Mouse (Mus musculus) liver, postnatal 0 days (tissue): ENCODE data around the gene Foxe1. TPM values are rescaled to one million over a fixed set of nuclear protein-coding genes. Genes with fewer than 3 reads are reported as not detected.

Experiments used
- ATAC-seq: fragments of 200-750 bp; cut with Nextera tagmentation; 2 replicates; pipeline ENCODE4 v1.8.0; 2017; ENCODE audit warnings: mild to moderate bottlenecking, moderate library complexity
- DNase-seq: peaks from one replicate; pipeline ENCODE4 v3.0.0-alpha.2; 2016
- H3K27ac ChIP-seq: fragments of 300-500 bp; sonication (generic); 2 replicates; pipeline ENCODE4 v1.5.1; 2014; ENCODE audit warnings: antibody characterized with exemption, moderate library complexity, mild to moderate bottlenecking, low read depth
- H3K27me3 ChIP-seq: fragments of 300-500 bp; sonication (generic); 2 replicates; pipeline ENCODE4 v1.6.1; 2014; ENCODE audit warnings: low read length, control low read depth, mixed read lengths; ENCODE audit not compliant: insufficient read depth
- H3K36me3 ChIP-seq: fragments of 300-500 bp; sonication (generic); replicated peaks from 2 replicates; pipeline ENCODE4 v1.6.1; 2014; ENCODE audit warnings: mild to moderate bottlenecking, control low read depth, low read length, moderate library complexity, mixed read lengths; ENCODE audit not compliant: insufficient read depth
- H3K4me1 ChIP-seq: fragments of 300-500 bp; sonication (generic); 2 replicates; pipeline ENCODE4 v1.6.1; 2014; ENCODE audit warnings: antibody characterized with exemption, mild to moderate bottlenecking, control low read depth; ENCODE audit not compliant: insufficient read depth
- H3K4me2 ChIP-seq: fragments of 300-500 bp; sonication (generic); 2 replicates; pipeline ENCODE4 v1.6.1; 2014; ENCODE audit warnings: low read depth, mild to moderate bottlenecking, low read length, moderate library complexity, mixed read lengths
- H3K4me3 ChIP-seq: fragments of 300-500 bp; sonication (generic); 2 replicates; pipeline ENCODE4 v1.5.1; 2014; ENCODE audit warnings: low read depth, low read length
- H3K9ac ChIP-seq: fragments of 300-500 bp; sonication (generic); replicated peaks from 2 replicates; pipeline ENCODE4 v1.6.1; 2014; ENCODE audit warnings: mild to moderate bottlenecking, moderate library complexity
- H3K9me3 ChIP-seq: fragments of 300-500 bp; sonication (generic); 2 replicates; pipeline ENCODE4 v1.6.1; 2016; ENCODE audit warnings: mild to moderate bottlenecking, control low read depth, low read length, mixed read lengths
- CTCF ChIP-seq: sonication (generic); IDR thresholded peaks from 2 replicates; pipeline ENCODE4 v1.5.1; 2016; ENCODE audit warnings: antibody characterized with exemption, low read depth
- EP300 ChIP-seq: IDR thresholded peaks from 2 replicates; pipeline ENCODE4 v1.6.1; 2016; ENCODE audit warnings: antibody characterized with exemption, low read depth, mild to moderate bottlenecking
- WGBS: fragments of 180-500 bp; shearing (Covaris S2); extraction: QIAGEN DNeasy Blood & Tissue Kit; methylation state at CpG from one replicate; pipeline ENCODE4 v1.1.7; 2014; ENCODE audit not compliant: insufficient replicate concordance; 5-methylcytosine and 5-hydroxymethylcytosine counted together
- polyA plus RNA-seq: library from polyadenylated mRNA; unstranded; fragments of >200 nt; fragmentation: Nextera tagmentation; extraction: Ambion mirVana; gene quantifications from 2 replicates; pipeline ENCODE4 v1.2.1, GENCODE M21; 2015

Foxe1 gene
- polyA plus RNA-seq, 1 experiment from 2014 or later: not detected

DNA sequence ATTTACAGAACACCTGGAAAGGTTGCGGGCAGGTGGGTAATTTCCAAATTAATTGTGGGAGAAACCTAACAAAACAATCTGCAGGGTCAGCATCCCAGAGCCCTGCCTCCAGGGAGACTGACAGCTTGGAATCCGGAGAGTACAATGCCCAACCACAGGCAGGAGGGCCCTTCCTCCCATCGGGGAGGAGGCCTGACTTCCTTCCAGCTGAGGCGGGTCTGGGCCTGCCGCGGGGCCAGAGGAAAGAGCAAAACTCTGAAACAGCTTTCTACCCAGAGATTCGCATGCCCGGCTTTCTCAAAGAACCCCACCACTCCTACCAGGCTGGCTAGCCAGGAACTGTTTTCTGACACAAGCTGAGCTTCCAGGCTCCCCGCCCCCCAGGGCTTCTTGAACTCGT lies 9.6 kb downstream of the Foxe1 start:
- H3K4me2 ChIP-seq: no peak overlapping the region
- H3K9me3 ChIP-seq: no peaks in the 10 kb centered on the region
- peaks cover 56% of the 10 kb centered on the region for H3K27me3 ChIP-seq
- H3K9ac ChIP-seq: no peak overlapping the region
- WGBS: 22% methylated on average over 10 of the region's 10 CpGs
- DNase-seq (no peak), ATAC-seq (no peak)
- TF ChIP-seq CTCF: no peak
- no peak for TF ChIP-seq EP300
- no peak overlapping the region for H3K27ac ChIP-seq
- H3K36me3 ChIP-seq: no peaks in the 10 kb centered on the region
- no peak overlapping the region for H3K4me3 ChIP-seq
- no peaks in the 10 kb centered on the region for H3K4me1 ChIP-seq

DNA sequence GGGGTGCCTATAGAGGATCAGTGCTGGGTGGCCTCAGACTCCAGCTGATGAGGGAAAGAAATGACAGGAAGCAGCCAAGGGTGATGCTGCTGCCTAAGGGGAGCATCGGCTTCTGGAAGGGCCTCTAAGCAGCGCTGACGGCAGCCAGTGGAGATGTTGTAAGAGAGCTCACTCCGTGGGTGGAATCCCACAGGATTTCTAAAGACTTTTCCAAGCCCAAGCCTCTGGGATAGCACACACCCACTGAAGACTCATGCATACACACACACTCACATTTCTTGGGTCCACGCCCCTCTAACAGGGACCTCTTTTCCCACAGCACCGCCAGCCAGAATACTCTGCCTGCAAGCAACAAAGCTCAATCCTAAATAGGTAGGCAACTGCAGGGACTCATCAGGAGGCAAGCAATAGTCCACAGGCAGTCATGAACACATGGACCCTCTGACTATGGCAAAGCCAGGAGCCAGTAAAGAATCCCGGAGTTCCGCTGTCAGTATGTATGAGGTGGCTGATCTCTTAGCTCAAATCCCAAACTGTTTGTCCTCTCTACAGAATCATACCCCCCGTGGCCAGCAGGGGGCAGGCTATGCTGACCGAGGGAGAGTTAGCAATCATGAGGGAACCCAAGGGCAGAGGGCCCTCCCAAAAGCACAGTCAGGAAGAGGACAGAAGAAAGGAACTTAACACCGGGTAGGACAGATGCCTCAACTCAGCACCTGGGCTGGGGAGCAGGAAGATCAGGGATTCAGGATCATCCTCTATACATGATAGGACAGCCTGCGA lies 13.1 kb downstream of the Foxe1 start:
- DNase-seq (peak; percentile 80), ATAC-seq (no peak)
- Histone ChIP-seq H3K9ac (no peak overlapping the region), H3K36me3 (no peaks in the 10 kb centered on the region), H3K9me3 (no peaks in the 10 kb centered on the region), H3K27me3 (peaks cover 23% of the 10 kb centered on the region), H3K4me3 (no peak overlapping the region), H3K27ac (no peak overlapping the region), H3K4me2 (no peak overlapping the region), H3K4me1 (no peaks in the 10 kb centered on the region)
- 48% methylated on average over 12 of the region's 12 CpGs for WGBS
- TF ChIP-seq EP300 (no peak), CTCF (peak; percentile 85)

GRCm38 (mm10) chr4:46359539-46360253 lies 16.3 kb downstream of the Foxe1 start:
- DNase-seq (no peak), ATAC-seq (no peak)
- 65% methylated on average over 12 of the region's 12 CpGs for WGBS
- peaks cover 5% of the 10 kb centered on the region; the same call in 1 of the 2 replicates for H3K27me3 ChIP-seq
- H3K4me1 ChIP-seq: no peaks in the 10 kb centered on the region
- H3K9ac ChIP-seq: no peak overlapping the region
- no peaks in the 10 kb centered on the region; the same call in 1 of the 2 replicates for H3K9me3 ChIP-seq
- H3K36me3 ChIP-seq: no peaks in the 10 kb centered on the region
- H3K27ac ChIP-seq: no peak overlapping the region
- H3K4me3 ChIP-seq: no peak overlapping the region
- TF ChIP-seq EP300: no peak
- TF ChIP-seq CTCF: no peak
- H3K4me2 ChIP-seq: no peak overlapping the region

DNA sequence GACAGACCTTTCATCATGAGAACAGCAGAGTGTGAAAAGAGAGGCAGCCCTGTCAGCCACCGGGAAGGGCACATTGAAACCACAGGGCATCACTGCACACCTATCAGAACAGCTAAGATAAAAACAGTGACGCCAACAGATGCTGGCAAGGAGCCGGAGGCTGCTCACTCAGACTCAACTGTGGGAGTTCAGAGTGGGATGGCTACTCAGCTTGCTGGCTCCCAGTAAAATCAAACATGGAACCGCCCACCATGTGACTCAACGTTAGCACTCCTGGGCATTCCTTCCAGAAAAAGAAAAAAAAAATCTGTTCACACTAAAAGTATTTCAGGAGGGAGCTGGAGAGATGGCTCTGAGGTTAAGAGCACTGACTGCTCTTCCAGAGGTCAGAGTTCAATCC lies 17.8 kb downstream of the Foxe1 start:
- H3K27ac ChIP-seq: no peak overlapping the region
- no peak overlapping the region for H3K9ac ChIP-seq
- no peak overlapping the region for H3K4me3 ChIP-seq
- no peaks in the 10 kb centered on the region; the same call in 1 of the 2 replicates for H3K9me3 ChIP-seq
- no peaks in the 10 kb centered on the region for H3K27me3 ChIP-seq
- TF ChIP-seq CTCF: no peak
- TF ChIP-seq EP300: no peak
- no peak for DNase-seq
- WGBS: 60% methylated on average over 5 of the region's 5 CpGs
- no peak for ATAC-seq
- H3K4me2 ChIP-seq: no peak overlapping the region
- H3K4me1 ChIP-seq: no peaks in the 10 kb centered on the region
- H3K36me3 ChIP-seq: no peaks in the 10 kb centered on the region

DNA sequence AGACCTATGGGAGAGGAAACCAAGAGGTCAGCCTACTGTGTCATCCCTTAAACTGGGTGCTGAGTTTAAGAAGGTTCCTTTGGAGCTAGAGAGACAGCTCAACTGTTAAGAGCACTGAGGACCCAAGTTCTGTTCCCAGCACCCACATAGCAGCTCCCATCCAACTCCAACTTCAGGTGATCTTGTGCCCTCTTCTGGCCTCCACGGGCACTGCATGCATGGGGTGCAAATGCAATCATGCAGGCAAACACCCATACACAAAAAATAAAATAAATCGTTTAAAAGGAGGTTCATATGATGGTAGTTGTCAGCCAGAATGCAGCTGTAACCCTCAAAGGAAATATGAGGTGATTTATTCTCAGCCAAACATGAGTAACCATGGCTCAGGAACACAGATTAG lies 21.0 kb downstream of the Foxe1 start:
- no peak for DNase-seq
- WGBS: 71% methylated on average over 2 of the region's 2 CpGs
- Histone ChIP-seq H3K27me3 (peaks cover 10% of the 10 kb centered on the region; the same call in 1 of the 2 replicates), H3K9me3 (no peaks in the 10 kb centered on the region; the same call in 1 of the 2 replicates), H3K36me3 (no peaks in the 10 kb centered on the region), H3K4me1 (no peaks in the 10 kb centered on the region), H3K9ac (no peak overlapping the region), H3K4me3 (no peak overlapping the region), H3K27ac (no peak overlapping the region), H3K4me2 (no peak overlapping the region)
- peak; percentile 26; the same call in 1 of the 2 replicates for TF ChIP-seq CTCF
- TF ChIP-seq EP300: no peak
- no peak for ATAC-seq

- no peak for TF ChIP-seq CTCF
- no peak for TF ChIP-seq EP300
- WGBS: 13% methylated on average over 12 of the region's 12 CpGs
- Histone ChIP-seq H3K36me3 (no peaks in the 10 kb centered on the region), H3K9ac (no peak overlapping the region), H3K9me3 (no peaks in the 10 kb centered on the region; the same call in 1 of the 2 replicates), H3K27me3 (peaks cover 15% of the 10 kb centered on the region; the same call in 1 of the 2 replicates), H3K27ac (no peak overlapping the region), H3K4me1 (peaks cover 3% of the 10 kb centered on the region), H3K4me2 (no peak overlapping the region), H3K4me3 (no peak overlapping the region)
- no peak for ATAC-seq
- DNase-seq: no peak
These were observed 24.1 kb downstream of the Foxe1 start for GRCm38 (mm10) chr4:46367487-46367959.
